Mouse (Mus musculus) CD4-positive helper T cell, adult 2 months (primary cell): Measurements from ENCODE around the gene Tmem9.

Source experiments
- DNase-seq: peaks from one replicate; pipeline ENCODE4 v3.0.0-alpha.2; 2012; ENCODE audit warnings: low read depth, missing footprints, low spot score

Tmem9 gene

DNA sequence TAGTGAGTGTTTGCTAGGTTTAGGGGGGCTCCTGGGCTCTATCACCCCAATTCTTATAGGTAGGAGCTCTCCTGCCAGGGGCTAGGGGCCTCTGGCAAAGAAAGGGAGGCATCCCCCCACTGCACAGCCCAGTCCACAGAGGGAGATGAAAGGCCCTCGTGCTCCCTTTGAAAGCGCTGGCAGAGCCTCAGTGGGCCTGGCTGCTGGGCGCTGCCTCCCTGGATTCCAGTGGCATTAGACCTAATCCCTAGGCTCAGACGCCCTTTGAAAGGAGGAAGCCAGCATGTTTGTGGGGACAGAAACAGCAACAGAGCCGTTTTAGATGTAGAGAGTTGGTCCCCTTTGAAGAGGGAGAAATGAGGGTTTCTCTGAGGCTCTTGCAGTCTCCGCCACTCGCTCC is 22.3 kb downstream of the Tmem9 start:
- no peak for DNase-seq

DNA sequence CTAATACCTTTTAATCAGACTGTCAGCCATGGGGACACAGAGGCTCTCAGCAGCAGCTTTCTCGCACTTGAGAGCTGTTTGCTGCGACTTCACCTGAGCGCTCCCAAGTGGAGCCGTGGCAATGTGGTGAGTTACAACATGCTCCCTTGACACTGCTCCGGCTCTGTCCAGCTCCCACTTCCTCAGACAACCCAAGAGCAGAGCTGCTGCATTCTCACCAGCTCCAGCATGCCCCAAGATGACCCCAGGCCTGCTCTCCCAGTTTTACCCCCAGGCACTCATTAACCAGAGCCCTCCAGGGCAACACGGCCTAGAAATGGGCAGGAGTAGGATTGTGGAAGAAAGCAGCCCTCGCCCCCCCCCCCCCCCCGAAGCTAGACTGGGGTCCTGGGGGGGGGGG is 23.7 kb downstream of the Tmem9 start:
- DNase-seq: no peak

DNA sequence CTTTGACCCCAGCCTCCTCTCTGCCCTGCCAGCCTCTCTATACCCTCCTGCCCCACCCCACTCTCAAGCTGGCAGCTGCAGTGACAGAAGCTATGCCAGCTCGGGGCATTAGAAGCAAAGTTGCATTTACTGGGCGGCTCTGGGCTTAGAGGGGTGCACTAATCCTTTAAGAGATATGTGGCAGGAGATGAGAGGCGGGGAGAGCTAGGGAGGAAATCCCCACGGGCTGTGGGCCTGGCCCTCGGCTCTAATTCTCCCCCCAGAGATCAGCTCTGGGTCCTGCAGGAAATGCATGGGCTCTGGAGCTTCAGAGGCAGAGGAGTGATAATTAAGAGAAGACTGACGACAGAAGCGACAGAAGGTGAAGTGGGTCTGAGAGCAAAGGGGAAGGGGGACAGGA is 25.0 kb downstream of the Tmem9 start:
- DNase-seq: no peak

DNA sequence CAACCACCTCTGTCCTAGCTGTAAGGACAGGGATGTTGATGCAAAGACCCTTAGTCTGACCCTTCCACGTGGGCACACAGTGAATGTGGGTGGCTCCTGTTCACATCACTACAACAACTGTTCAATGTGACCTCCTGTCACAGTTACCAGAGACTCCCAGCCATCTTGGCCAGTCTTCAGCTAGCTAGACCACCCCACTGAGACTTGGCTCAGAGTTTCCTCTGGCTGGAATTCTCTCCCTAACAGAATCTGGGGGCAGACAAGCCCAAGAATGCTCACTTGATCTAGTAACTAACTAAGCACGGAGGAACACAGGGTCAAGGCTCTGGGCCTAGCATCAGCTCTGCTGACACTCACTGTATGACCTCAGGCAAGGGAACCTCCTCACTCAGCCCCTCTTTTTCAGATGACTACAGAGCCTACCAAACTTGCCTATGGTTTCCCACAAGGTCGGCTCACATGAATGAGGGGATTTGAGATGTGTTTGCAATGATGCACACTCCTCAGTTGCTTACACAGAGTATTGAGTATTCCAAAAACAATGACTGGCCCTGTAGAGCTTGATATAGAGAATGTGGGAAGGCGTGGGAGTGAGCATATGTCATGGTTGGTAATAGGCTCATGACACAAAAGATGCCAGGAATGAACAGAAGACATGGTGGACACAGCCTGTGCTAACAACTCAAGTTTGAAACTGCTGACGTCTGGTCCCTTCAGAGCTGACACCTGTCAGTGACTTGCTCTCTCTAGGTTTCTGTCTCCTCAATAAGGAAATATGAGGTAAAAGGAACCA is 31.0 kb downstream of the Tmem9 start:
- no peak for DNase-seq

DNA sequence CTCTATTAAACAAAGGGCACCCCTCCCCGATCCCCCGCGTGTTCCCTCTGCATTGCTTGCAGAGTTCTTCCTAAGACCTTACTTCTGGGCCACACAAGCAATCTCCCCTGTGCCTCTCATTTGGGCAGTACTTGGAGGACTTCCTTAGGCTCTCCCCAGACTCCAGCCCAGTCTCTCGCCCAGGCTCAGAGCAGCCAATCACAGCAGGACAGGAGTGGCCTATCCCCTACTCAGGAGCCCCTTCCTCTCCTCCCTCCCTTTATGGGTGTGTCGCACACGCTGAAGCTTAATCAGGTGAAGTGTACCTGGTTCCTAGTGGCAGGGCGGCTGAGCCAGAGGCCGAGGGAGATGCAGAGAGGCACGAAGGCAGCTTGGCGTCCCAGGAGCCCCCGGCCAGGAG is 32.5 kb downstream of the Tmem9 start:
- DNase-seq: no peak

DNA sequence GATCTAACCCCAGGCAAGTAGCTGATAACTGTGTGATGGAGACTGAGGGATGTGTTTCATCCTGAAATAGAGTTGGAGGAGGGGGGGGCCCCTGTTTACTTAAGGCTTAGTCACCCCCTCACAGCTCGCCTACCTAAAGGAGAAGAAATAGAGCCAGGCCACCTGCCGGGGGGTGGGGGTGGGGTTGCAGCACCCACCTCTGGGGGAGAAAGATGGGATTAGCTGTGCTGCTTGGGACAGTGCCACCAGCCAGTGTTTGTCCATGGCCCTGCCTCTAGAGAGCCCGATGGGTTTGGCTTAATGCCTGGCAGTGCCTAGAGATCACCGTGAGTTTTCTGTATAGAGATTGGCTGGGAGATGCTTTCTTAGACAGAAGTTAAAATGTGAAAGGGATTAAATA is 32.9 kb downstream of the Tmem9 start:
- no peak for DNase-seq

DNA sequence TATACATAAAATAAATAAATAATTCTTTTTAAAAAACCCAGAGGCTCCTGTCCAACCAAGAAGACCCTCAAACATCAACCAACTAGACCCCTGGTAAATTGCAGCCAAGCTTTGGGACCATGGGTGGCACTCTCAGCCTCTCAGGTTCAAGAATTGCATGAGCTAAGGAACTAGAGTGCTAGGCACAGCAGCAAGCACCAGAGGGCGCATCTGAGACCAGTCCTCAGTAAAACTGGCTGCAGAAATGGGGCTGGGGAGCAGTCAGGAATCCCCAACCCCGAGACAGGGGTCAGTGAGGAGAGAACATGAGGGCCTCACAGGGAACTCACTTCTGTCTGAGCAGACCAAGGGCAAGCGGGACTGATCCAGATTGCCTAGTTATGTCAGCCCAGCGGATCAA is 37.8 kb downstream of the Tmem9 start:
- DNase-seq: peak; percentile 48

DNA sequence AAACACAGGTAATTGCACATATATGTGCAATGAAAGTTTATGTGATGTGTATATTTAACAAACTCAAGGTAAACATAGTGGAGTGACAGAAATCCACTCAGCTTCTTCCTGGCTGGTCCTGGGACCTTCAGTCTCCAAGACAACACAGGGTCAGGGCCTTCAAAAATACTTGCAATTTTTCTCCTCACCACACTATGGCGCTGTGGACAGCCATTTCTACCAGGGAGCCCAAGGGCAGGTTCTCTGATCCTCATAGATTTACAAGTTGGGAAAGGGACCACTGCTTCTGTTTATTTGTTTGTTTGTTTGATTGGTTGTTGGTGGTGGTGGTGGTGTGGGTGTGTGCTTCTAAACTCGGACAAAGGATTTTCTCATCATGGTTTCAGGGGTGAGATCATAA is 39.5 kb downstream of the Tmem9 start:
- no peak for DNase-seq

DNA sequence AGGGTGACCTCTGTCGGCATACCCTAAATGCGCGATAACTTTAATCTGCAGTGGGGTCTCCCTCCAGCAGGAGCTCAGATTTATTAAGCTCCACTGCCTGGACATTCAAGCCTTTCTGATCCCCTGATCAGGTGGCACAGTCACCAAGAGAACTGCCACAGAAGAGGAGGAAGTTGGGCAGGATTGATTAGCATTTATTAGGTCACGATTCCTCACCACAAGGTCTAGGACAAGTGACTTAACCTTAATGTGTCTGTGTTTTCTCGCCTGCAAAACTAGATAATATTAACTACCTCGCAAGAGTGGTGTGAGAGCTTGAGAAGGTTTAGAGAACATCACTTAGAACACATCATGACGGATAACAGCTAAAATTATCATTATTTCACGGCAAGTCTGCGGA is 39.9 kb downstream of the Tmem9 start:
- DNase-seq: no peak

DNA sequence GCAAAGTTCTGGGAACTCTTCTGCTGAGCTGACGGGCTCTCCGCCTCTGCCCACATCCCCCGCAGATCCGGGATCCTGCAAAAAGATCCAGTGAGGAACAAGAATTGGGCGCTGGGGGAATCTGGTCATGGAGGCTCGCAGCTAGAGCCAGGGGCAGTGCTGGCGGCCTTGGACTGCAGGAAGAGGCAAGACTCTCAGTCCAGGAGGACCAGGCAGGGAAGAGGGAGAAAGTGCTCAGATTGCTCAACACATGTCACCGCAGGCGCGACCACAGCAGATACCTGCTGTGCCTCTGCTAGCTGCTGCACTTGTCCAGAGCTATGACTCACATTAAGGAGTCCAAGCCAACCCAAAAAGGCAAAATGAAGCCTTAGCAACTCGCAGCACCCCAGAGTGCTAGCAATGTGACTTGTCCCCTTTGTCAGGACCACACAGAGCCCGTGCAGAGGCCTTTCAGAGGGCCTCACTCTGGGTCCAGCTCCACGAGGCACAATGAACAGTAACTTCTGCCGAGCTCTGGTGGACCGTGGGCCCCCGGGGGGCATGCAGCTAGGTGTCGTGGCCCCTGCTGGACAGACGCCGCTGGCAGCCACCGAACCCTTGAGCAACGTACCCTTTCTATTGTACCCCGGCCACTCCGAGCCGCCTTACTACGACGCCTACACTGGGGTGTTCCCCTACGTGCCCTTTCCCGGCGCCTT is 42.5 kb downstream of the Tmem9 start, which contains the start of gene Ascl5:
Ascl5 (plus strand) TSS at position 493 of the 701 bp plus-strand sequence.
- DNase-seq: no peak

DNA sequence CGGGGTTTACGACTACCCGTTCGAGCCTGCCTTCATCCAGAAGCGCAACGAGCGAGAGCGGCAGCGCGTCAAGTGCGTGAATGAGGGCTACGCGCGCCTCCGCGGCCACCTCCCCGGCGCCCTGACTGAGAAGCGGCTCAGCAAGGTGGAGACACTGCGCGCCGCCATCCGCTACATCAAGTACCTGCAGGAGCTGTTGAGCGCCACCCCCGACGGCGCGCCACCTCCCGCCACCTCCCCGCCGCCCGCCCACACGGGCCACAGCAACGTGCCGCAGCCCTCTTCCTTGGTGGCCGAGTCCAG is 43.0 kb downstream of the Tmem9 start:
- DNase-seq: peak; percentile 39

DNA sequence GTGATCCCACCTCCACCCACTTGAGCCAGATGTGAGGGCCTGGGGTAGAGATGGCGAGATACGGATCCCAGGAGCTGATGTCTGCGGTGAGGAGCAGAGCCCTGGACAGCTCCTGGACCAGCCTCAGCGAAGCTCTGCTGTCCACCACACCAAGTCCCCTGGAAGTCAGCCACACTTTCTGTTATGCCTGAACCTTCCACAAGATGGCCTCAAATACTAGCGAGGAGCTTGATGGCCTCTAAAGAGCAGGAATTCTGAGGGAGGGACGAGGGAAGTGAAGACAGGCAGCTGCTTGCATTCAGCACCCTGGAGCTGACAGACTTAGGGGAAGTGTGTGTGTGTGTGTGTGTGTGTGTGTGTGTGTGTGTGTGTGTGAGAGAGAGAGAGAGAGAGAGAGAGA is 43.5 kb downstream of the Tmem9 start:
- DNase-seq: peak; percentile 19

DNA sequence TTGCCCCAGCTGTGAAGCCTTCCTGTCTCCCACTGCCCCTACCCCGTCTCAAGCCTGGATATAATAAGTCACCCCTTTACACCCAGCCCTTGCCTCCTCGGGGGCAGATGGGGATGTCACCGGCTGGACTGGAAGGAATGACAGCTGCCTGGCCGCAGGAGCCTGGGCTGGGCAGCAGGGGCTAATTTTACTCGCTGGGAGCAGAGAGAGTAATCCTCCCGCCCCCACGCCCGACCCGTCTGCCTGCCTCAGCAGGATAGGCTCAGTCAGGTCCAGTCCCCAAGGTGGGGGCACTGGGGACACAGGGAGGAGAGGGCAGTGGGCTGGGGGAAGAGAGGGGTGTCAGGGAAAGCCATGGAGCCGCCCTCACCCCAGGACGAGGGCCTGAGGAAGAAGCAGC is 44.6 kb downstream of the Tmem9 start, which contains the start of gene Cacna1s:
Cacna1s (plus strand) TSS at position 204 of the 400 bp plus-strand sequence.
- no peak for DNase-seq

DNA sequence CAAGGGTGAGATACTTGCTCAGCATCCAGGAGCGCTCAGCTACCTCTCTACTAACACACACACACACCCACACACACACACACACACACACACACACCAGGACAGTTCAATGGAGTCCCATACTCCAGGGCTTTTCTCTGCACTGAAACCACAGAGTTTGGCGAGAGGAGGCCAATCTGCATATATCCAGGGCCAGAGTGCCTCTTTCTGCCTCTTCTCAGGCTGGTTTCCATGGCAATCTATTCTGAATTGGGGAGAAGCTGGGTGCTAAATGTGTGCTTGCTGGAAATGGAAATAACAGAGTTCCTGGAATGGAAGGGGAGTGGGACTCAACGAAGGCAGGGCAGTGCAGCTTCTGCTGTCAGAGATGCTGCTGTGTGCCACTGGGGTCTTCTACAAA is 47.8 kb downstream of the Tmem9 start:
- DNase-seq: no peak

DNA sequence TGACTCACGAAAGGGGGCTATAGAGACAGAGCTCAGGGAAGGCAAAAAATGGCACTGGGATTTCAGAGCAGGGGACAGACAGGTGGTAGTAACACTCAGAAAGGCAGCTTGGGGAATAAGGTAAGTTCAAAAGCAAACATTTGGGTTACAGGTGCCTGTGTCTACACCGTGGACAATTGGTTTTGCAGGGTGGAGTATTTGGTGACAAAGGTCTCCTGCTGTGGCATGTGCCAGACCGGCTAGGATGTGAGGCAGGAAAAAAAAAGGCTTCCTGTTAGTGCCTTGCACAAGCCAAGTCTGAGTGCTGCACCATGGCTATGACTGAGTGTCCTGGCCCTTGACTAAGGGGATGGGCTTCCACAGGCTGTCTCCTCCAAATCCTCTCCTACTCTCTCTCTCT is 50.6 kb downstream of the Tmem9 start:
- no peak for DNase-seq

DNA sequence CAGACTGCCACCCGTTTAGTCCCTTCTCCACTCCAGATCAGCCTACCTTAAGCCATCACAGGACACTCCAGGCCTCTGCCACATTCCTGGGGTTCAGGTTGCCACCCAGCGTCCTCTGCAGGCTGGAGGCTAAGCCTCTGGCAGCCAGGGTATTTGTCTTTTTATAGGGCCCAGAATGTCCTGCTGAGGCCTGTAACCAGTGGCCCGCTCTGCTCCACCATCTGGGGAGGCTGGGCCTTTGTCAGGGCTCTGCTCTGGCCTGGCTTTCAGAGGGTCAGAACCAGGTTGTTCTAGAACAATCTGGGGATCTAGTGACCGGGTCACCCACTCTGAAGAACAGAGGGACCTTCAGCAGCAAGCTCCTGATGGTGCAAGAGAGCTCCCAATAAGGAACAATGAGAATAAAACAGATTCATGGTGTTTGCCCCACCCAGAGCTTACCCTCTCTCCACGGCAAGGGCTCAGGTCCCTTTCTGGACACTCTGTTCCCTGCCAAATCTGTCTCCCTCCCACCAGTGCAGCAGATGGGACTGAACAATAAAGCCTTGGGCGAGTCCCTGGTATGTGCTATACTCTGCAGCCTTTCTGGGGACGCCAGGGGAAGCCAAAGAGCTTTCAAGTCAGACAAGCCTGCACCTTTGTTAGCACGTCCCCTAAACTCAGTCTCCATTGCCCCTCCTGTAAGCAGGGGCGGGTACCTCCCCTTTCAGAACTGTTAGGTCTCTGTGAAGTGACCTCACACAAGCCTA is 53.3 kb downstream of the Tmem9 start:
- no peak for DNase-seq

DNA sequence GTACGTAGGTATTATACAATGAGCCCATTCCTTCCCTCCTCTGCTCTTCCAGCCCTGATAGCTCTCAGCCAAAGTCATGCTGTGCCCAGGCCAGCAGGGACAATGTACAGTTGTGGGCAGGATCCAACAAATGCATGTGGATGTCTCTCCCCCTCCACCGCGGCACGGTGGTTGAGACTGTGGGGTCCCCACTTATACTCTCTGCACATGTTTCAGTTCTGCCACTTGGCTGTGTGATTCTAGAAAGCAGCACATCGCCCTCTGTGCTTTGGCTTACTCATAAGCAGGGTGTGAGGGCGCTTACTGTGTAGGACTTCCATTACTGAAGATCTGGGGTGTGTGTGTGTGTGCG is 53.8 kb downstream of the Tmem9 start:
- DNase-seq: no peak

DNA sequence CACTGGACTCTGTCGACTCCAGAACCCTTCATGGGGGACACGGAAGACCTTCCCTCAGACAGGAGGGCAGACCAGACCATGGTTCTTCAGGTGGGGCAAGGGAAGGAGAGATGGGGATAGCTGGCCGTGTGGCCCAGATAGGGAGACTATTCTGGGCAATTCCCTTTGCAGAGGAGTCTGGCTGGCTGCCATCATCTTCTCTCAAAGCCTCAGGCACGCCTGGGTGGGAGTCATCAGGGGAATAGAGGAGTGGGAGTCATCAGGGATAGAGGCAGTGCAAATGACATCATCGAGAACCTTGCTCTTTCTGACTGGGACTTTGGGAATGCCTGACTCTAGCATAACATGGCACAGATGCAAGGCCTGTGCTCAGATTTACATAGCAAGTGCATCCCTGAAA is 56.0 kb downstream of the Tmem9 start:
- no peak for DNase-seq

DNA sequence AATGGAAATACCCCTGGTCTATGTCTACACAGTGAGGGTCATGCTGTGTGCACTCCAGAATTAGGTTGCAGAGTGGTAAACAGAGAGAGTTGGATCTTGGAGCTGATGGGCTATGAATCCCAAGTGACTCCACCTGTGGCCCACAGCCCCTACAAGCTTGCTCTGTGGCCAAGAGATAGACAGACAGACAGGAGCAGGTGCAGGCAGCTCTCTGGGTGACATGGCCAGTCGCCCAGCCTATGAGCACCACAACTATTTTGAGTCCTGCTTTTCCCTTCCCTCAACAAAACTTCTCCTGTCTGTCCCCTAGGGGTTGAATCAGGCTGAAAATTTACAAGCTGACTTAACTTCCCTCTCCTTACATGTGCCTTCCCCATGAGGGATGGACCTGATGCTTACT is 58.7 kb downstream of the Tmem9 start:
- DNase-seq: no peak

DNA sequence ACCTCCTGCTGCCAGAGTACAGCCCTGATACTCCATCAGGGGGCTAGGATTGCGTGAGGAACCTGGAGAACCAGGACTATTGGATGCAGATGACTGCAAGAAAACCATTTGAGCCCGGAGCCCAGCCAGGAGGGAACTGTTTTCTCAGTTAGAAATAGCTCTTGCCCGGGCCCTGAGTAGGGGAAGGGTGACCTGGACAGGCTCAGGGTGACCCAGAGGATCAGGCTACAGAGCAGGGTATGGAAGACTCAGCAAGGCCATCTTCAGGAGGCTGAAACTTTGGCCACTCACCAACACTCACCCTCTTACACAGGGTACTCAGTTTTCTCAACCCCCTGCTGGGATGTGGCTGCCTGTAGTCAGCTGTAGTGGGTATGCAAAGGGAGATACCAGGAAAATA is 59.6 kb downstream of the Tmem9 start:
- DNase-seq: no peak

DNA sequence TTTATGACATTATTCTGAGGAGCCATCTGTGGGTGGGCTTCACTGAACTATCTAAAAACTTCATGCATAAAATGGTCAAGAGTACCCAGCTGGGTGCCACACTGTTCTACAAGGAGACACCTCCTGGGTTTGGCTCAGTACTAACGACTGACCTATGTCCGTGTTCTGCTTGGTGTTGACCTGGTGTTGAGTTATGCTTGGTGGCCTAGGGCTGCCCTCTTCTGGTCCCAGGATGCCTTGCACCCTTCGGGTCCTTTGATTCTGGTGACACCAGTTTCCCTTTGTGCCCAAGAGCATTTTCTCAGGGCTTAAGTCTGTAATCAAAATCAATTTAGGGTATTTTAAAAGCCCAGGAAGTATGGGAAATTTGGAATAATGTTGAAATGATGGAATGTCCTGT is 68.1 kb downstream of the Tmem9 start:
- DNase-seq: no peak

DNA sequence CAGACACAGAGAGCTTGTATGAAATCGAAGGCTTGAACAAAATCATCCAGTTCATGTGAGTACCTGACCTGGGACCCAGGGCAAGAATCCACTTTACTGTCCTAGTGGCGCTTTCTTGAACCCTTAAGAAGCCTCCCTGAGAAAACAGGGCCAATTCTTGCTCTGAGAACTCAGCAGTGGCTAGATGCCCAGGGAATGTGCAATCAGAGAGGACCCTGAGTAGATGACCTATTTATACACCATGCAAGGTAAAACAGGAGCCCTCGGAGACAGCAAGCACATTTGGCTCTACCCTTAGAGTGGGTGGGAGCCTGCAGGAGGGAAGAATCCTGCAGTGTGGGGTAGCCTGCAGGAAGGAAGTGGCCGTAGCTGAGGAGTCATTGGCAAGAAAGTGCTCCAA is 69.7 kb downstream of the Tmem9 start:
- no peak for DNase-seq

DNA sequence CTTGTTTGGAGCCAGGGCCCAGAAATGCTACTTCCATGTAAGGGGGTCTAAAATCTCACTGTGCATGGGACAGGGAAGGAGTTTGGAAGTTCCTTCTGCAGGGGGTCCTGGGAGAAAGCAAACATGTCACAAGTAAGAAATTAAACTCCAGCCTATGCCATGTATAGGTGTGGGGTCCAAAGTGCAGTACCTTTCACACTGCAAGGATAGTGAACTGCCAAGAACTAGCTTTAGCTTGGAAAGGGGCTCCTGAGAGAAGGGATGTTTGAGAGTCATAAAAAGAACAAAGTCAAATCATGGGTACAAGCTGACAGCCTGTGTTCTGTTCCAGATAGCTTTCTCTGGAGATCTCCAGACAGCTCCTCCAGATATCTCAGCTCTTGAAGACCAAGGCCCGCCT is 73.2 kb downstream of the Tmem9 start:
- no peak for DNase-seq
